Mouse (Mus musculus): Measurements from ENCODE around the gene Kcnf1. TPM values are rescaled to one million over a fixed set of nuclear protein-coding genes. Genes with fewer than 3 reads are reported as not detected.
"Not testable (repeated sequence)": the region's sequence is repeated elsewhere in the genome, so short reads cannot be mapped to it uniquely, and the experiment has no call there.

Kcnf1 gene
- polyA plus RNA-seq, 1 experiment, result not detected

DNA sequence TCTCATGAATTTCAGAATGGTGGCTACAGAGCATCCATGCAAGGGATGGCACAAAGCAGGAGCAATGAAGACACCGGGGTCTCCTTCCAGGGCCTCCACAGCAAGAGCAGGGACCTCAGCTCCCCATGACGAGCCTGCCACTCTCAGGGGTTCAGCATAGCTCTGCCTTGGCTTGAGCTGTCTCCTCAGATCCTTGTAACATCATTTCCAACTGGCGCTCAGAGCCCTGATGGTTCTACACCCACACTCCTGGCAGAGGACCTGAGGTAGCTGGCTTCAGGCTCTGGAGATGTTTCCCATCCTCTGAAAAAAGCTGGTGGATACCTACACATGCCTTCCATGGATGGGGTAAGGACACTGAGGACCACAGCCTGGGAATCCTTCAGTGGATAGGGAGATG is 36.3 kb downstream of the Kcnf1 start:
- no peaks in the 10 kb centered on the region for H3K27me3 ChIP-seq (ENCODE audit: control insufficient read depth)
- no peaks in the 10 kb centered on the region for H3K36me3 ChIP-seq (ENCODE audit: control insufficient read depth)
- TF ChIP-seq TAL1 (IDR thresholded peaks at IDR 0.05; ENCODE audit: low read length) (no peak), GATA1 (IDR thresholded peaks at IDR 0.05; ENCODE audit: low read length) (no peak)
- no peak overlapping the region for H3K4me3 ChIP-seq (replicated peaks)
- H3K9me3 ChIP-seq (ENCODE audit: control insufficient read depth, low read length), result no peaks in the 10 kb centered on the region
- no peaks in the 10 kb centered on the region for H3K4me1 ChIP-seq (ENCODE audit: control insufficient read depth)

DNA sequence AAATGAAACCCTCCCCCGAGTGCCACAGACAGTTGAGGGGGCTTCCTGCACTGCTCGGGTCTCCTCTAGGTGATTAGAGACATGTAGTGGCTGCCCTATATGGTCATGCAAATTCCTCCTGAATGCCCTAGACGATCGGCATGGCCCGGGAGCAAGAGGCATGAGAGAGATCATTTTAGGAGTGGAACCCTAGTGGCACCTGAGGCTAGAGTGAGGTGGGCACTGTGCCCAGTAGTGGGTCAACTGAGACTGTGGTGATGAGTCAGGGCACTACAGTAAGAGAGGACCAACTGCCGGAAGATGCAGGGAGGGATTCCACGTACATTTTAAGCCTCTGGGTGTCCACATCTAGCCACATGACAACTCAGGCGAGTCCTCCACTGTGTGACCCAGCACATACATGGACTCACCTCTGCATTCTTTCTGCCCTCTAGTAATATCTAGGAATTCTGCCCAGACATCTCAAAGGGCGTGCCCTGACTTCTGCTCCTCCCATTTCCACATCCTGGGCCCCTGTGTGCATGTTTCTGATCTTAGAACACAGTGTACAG is 42.1 kb downstream of the Kcnf1 start:
- TF ChIP-seq GATA1 (IDR thresholded peaks at IDR 0.05; ENCODE audit: low read length), result no peak
- TF ChIP-seq TAL1 (IDR thresholded peaks at IDR 0.05; ENCODE audit: low read length), result no peak
- Histone ChIP-seq H3K4me1 (ENCODE audit: control insufficient read depth) (no peaks in the 10 kb centered on the region), H3K9me3 (ENCODE audit: control insufficient read depth, low read length) (no peaks in the 10 kb centered on the region)

GRCm38 (mm10) chr12:17132243-17132642 is 44.4 kb downstream of the Kcnf1 start:
- H3K4me1 ChIP-seq (ENCODE audit: control insufficient read depth), result no peaks in the 10 kb centered on the region

More for the DNA sequence above, 42.1 kb downstream of the Kcnf1 start:
- H3K4me3 ChIP-seq (replicated peaks), result no peak overlapping the region
- H3K27me3 ChIP-seq (ENCODE audit: control insufficient read depth), result no peaks in the 10 kb centered on the region
- no peaks in the 10 kb centered on the region for H3K36me3 ChIP-seq (ENCODE audit: control insufficient read depth)

GRCm38 (mm10) chr12:17131563-17131962 is 45.1 kb downstream of the Kcnf1 start:
- Histone ChIP-seq H3K4me1 (ENCODE audit: control insufficient read depth) (no peaks in the 10 kb centered on the region), H3K9me3 (ENCODE audit: control insufficient read depth, low read length) (no peaks in the 10 kb centered on the region), H3K27me3 (ENCODE audit: control insufficient read depth) (no peaks in the 10 kb centered on the region), H3K4me3 (replicated peaks) (no peak overlapping the region), H3K36me3 (ENCODE audit: control insufficient read depth) (no peaks in the 10 kb centered on the region)
- no peak for TF ChIP-seq GATA1 (IDR thresholded peaks at IDR 0.05; ENCODE audit: low read length)
- TF ChIP-seq TAL1 (IDR thresholded peaks at IDR 0.05; ENCODE audit: low read length), result no peak

More at GRCm38 (mm10) chr12:17132243-17132642, 44.4 kb downstream of the Kcnf1 start:
- Histone ChIP-seq H3K9me3 (ENCODE audit: control insufficient read depth, low read length) (no peaks in the 10 kb centered on the region), H3K27me3 (ENCODE audit: control insufficient read depth) (no peaks in the 10 kb centered on the region), H3K4me3 (replicated peaks) (no peak overlapping the region), H3K36me3 (ENCODE audit: control insufficient read depth) (no peaks in the 10 kb centered on the region)
- TF ChIP-seq GATA1 (IDR thresholded peaks at IDR 0.05; ENCODE audit: low read length) (no peak), TAL1 (IDR thresholded peaks at IDR 0.05; ENCODE audit: low read length) (no peak)

GRCm38 (mm10) chr12:17122881-17123280 is 53.8 kb downstream of the Kcnf1 start:
- not testable (repeated sequence) for H3K36me3 ChIP-seq (ENCODE audit: control insufficient read depth); H3K27me3 ChIP-seq (ENCODE audit: control insufficient read depth); H3K4me1 ChIP-seq (ENCODE audit: control insufficient read depth); H3K9me3 ChIP-seq (ENCODE audit: control insufficient read depth, low read length); H3K4me3 ChIP-seq (replicated peaks)

Other genes with a start within 250 kb of the Kcnf1 start
- 0.38 and 0.52 TPM in 2 replicates for gene Pqlc3, start 176.5 kb downstream of the Kcnf1 start, polyA plus RNA-seq (2012)
- gene 2410004P03Rik, start 165.2 kb downstream of the Kcnf1 start, polyA plus RNA-seq (2012), result not detected in 2 replicates
- 0.58 and 0.90 TPM in 2 replicates for gene Pdia6, start 89.7 kb upstream of the Kcnf1 start, polyA plus RNA-seq (2012)
- gene Atp6v1c2, start 152.5 kb upstream of the Kcnf1 start, polyA plus RNA-seq (2012), result not detected in 2 replicates
- 0.21 and 0.70 TPM in 2 replicates for gene Nol10, start 171.6 kb upstream of the Kcnf1 start, polyA plus RNA-seq (2012)